Mouse (Mus musculus): Measurements from ENCODE around the gene Irx6.

DNA sequence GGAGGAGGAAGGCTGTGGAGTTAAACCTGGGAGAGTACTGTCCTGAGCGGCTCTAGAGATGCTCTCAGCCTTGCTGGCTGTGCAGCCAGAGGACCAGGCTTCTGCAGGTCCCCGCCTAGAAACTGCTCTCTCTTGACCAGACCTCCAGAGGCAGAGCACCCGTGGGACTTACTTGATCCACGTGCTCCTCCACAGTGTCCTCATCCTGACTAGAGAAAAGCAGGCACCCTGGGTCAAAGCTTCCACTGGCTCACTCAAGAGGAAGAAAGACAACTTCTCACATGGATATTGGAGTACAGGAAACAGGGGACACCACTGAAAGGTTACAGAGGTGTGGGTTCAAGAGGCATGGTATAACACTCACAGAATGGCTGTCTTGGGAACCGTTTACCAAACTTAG, 23.3 kb downstream of the Irx6 start:
- TF ChIP-seq CTCF (IDR thresholded peaks at IDR 0.05; ENCODE audit: low read depth, low read length): no peak
- TF ChIP-seq POLR2A (IDR thresholded peaks at IDR 0.05; ENCODE audit: insufficient read depth, low read length): no peak

All from ES-Bruce4 (cell line).